Mouse (Mus musculus) C2C12 (cell line): ENCODE measurements around the gene Col4a3. TPM values are rescaled to one million over a fixed set of nuclear protein-coding genes. Genes with fewer than 3 reads are reported as not detected.

Experiments used
- H3K27me3 ChIP-seq: one replicate; pipeline ENCODE4 v1.6.1; 2011; ENCODE audit not compliant: control insufficient read depth, insufficient read depth, insufficient read length
- H3K36me3 ChIP-seq: one replicate; pipeline ENCODE4 v1.6.1; 2011; ENCODE audit not compliant: control insufficient read depth, insufficient read depth
- H3K4me3 ChIP-seq: one replicate; pipeline ENCODE4 v1.5.1; 2011; ENCODE audit warnings: mild to moderate bottlenecking, control low read depth; ENCODE audit not compliant: poor library complexity, insufficient read depth, severe bottlenecking
- H3K79me2 ChIP-seq: one replicate; pipeline ENCODE4 v1.6.1; 2011; ENCODE audit not compliant: control insufficient read depth, insufficient read depth
- H3K79me3 ChIP-seq: one replicate; pipeline ENCODE4 v1.6.1; 2011; ENCODE audit warnings: low read depth, control low read depth
- H3ac ChIP-seq: one replicate; pipeline ENCODE3; 2011; ENCODE audit warnings: low read depth; ENCODE audit not compliant: control insufficient read depth, insufficient read length
- CEBPB ChIP-seq: IDR thresholded peaks from one replicate; pipeline ENCODE4 v1.6.1; 2011; ENCODE audit warnings: low read depth, mild to moderate bottlenecking, control low read depth, moderate library complexity
- CTCF ChIP-seq: IDR thresholded peaks from one replicate; pipeline ENCODE4 v1.5.1; 2011; ENCODE audit not compliant: control insufficient read depth, insufficient read depth, insufficient read length
- FOSL1 ChIP-seq: IDR thresholded peaks from one replicate; pipeline ENCODE4 v1.8.0; 2011; ENCODE audit warnings: mild to moderate bottlenecking, low read length; ENCODE audit not compliant: poor library complexity, insufficient read depth, severe bottlenecking
- MAX ChIP-seq: IDR thresholded peaks from one replicate; pipeline ENCODE4 v1.6.1; 2011; ENCODE audit warnings: mild to moderate bottlenecking, control low read depth
- MYOD1 ChIP-seq: IDR thresholded peaks from one replicate; pipeline ENCODE4 v1.6.1; 2011; ENCODE audit warnings: low read depth; ENCODE audit not compliant: control insufficient read depth, insufficient read length
- MYOG ChIP-seq: IDR thresholded peaks from one replicate; pipeline ENCODE4 v1.6.1; 2011; ENCODE audit not compliant: control insufficient read depth, insufficient read length; ENCODE audit errors: extremely low read depth
- USF1 ChIP-seq: IDR thresholded peaks from one replicate; pipeline ENCODE4 v1.6.1; 2011; ENCODE audit warnings: low read depth, mild to moderate bottlenecking, control low read depth, moderate library complexity
- polyA plus RNA-seq: library from polyadenylated mRNA; unstranded; fragments of >200 nt; fragmentation: generic; extraction: Trizol; gene quantifications from one replicate; pipeline ENCODE4 v1.2.1, GENCODE M21; 2012; ENCODE audit warnings: missing spikeins

Gene Col4a3
- polyA plus RNA-seq, 1 experiment = 0.01 TPM

DNA sequence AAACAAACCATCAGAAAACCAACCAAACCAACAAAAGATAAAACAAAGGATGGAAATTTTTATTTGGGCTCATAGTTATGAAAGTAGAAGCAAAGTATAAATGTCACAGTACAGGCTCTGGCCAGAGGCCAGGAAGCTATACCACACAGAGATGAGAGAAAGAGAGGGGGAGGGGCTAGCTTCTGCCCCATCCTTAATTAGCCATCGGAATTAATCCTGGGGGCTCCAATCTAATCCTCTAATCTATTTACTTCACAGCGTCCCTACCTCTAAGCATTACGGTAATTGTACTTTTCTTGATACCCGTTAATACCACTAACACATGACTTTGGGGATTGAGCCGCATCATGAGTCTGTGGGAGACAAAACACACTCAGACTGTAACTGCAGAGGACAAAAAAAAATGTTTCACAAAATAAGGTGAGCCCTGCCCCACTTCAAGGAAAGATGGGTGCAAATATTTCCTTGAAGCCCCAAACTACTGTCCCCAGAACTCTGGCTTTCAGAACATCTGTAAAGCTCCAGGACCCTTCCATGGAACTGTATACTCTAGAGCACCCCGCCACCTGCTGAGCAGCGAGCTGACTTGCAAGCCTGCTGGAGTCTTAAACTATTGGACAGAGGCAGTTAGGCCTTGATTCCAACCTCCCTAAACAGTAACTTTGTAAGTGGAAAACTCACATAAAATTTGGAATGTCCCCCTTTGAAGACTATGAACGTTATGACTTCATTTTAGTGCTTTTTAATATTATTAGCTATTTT is 41.3 kb upstream of the Col4a3 start:
- no peak overlapping the region for H3ac ChIP-seq
- no peak for TF ChIP-seq CTCF
- TF ChIP-seq USF1 = no peak
- no peak for TF ChIP-seq MYOG
- TF ChIP-seq FOSL1 = no peak
- TF ChIP-seq MYOD1 = no peak
- TF ChIP-seq CEBPB = no peak
- no peak for TF ChIP-seq MAX
- H3K36me3 ChIP-seq = no peaks in the 10 kb centered on the region
- H3K4me3 ChIP-seq = no peak overlapping the region
- no peaks in the 10 kb centered on the region for H3K27me3 ChIP-seq
- H3K79me2 ChIP-seq = no peaks in the 10 kb centered on the region
- no peaks in the 10 kb centered on the region for H3K79me3 ChIP-seq

DNA sequence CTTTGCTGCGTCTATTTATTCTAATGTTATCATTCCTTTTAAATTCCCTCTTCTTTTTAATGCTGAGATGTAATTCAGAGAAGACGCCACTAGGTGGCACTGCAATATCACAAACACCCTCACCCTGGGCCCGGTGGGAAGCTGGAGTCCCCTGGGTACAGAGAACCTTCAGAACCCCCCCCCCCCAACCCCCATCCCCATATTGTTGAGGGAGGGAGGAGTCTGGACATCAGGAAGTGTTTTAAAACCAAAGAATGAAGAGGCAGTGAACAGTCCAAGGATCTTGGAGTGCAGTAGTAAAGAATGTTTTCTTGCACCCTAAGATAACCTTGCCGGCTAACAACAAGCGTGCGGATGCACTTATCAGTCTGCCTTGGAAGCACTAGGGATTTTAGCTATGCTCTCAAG is 32.3 kb upstream of the Col4a3 start:
- peaks cover 4% of the 10 kb centered on the region for H3K27me3 ChIP-seq
- TF ChIP-seq USF1 (no peak), MYOG (no peak), MYOD1 (no peak), CTCF (no peak), CEBPB (no peak), FOSL1 (no peak), MAX (no peak)
- H3K79me3 ChIP-seq = no peaks in the 10 kb centered on the region
- no peak overlapping the region for H3K4me3 ChIP-seq
- H3K79me2 ChIP-seq = no peaks in the 10 kb centered on the region
- H3K36me3 ChIP-seq = no peaks in the 10 kb centered on the region
- H3ac ChIP-seq = no peak overlapping the region

DNA sequence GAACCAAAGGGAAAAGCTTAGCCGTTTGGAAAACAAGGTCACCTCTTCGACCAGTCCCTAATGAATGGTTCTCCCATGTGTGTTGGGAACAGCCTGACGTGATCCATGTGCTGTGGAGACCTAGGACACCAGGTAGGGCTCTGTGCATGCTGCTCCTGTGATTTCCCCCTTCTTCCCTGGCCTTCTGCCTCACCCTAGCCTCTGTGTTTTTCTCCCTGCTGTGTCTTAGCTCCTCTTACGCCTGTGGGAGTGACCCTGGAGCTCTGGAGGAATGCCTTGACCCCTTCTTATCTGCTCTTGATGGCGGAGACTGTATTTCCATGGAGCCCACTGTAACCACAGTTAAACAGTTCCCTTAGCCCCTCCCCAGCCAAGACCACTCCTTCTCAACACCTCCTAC is 31.8 kb upstream of the Col4a3 start:
- H3ac ChIP-seq = no peak overlapping the region
- no peaks in the 10 kb centered on the region for H3K36me3 ChIP-seq
- no peak for TF ChIP-seq USF1
- TF ChIP-seq MYOG = no peak
- TF ChIP-seq MYOD1 = no peak
- TF ChIP-seq CEBPB = no peak
- no peak for TF ChIP-seq CTCF
- TF ChIP-seq FOSL1 = no peak
- TF ChIP-seq MAX = no peak

DNA sequence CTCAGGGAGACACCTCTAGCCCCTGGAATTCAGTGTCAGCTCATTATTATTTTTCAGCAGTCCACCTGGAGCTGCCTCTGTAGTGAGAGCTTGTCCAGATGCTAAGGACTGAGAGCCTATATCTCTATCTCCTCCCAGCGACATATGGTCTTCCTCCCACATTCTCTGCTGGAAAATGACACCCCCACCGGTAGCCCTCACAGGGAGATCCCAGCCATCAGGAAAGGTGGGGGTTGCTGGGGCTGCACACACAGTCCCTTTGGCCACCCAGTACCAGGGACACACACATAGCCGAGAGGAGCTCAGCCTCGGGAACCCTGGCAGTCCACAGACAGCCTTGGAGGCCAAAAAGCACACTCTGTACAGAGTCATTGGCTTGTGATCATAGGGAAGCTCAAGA is 26.5 kb upstream of the Col4a3 start:
- no peak overlapping the region for H3K4me3 ChIP-seq
- H3K27me3 ChIP-seq = no peaks in the 10 kb centered on the region
- no peaks in the 10 kb centered on the region for H3K79me3 ChIP-seq
- H3K36me3 ChIP-seq = no peaks in the 10 kb centered on the region
- TF ChIP-seq USF1 (no peak), FOSL1 (no peak), MAX (no peak), MYOD1 (no peak), CEBPB (no peak), CTCF (no peak), MYOG (no peak)
- H3K79me2 ChIP-seq = no peaks in the 10 kb centered on the region
- no peak overlapping the region for H3ac ChIP-seq

More for the DNA sequence above, 31.8 kb upstream of the Col4a3 start:
- Histone ChIP-seq H3K4me3 (no peak overlapping the region), H3K79me3 (no peaks in the 10 kb centered on the region), H3K27me3 (peaks cover 4% of the 10 kb centered on the region), H3K79me2 (no peaks in the 10 kb centered on the region)

DNA sequence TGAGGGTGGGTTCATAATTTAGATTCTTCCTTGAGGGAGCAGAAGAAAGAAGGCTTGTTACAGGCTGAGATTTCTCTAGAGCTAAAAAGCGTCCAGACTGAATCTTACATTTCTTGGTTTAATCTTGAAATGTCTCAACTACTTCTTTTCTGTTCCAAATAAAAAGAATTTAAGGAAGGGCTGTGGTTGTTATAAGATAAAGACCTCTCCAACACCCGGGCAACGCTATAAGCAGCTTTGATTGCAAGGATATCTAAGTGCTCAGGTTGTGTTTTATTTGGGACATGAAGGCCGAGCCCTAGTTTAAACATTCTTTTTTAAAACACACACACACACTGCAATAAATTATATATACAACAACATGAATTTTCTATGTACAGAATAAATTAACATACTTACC is 17.3 kb upstream of the Col4a3 start:
- no peaks in the 10 kb centered on the region for H3K36me3 ChIP-seq
- no peak overlapping the region for H3ac ChIP-seq
- no peaks in the 10 kb centered on the region for H3K79me2 ChIP-seq
- no peaks in the 10 kb centered on the region for H3K79me3 ChIP-seq
- no peaks in the 10 kb centered on the region for H3K27me3 ChIP-seq
- no peak overlapping the region for H3K4me3 ChIP-seq
- TF ChIP-seq CTCF = no peak
- no peak for TF ChIP-seq MYOG
- TF ChIP-seq FOSL1 = no peak
- TF ChIP-seq MAX = no peak

DNA sequence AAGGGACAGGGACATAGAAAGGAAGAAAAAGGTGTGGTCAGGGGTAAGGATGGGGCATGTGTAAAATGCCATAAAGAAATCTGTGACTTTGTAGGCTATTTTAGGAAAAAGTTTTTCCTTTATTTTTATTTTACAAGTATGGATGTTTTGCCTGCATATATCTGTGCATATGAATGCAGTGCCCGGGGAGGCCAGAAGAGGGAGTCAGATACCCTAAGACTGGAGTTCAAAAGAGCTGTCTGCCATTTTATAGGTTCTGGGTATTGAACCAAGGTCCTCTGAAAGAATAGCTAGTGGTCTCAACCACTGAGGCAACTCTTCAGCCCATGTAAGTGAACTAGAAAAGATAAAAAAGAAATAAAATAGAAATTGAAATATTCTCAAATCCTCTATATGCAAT is 15.0 kb upstream of the Col4a3 start:
- H3K4me3 ChIP-seq = no peak overlapping the region
- no peak for TF ChIP-seq MAX
- TF ChIP-seq MYOD1 = no peak
- no peak for TF ChIP-seq CTCF
- no peak for TF ChIP-seq FOSL1
- no peak for TF ChIP-seq CEBPB
- TF ChIP-seq MYOG = no peak
- no peak for TF ChIP-seq USF1
- no peaks in the 10 kb centered on the region for H3K27me3 ChIP-seq
- no peaks in the 10 kb centered on the region for H3K79me3 ChIP-seq
- no peak overlapping the region for H3ac ChIP-seq
- no peaks in the 10 kb centered on the region for H3K79me2 ChIP-seq
- no peaks in the 10 kb centered on the region for H3K36me3 ChIP-seq
